Mouse (Mus musculus) liver, embryonic 14.5 days (tissue): ENCODE measurements at regions not wholly inside any gene's neighbourhood (a gene's known extent, or its start where the extent isn't known, plus 50 kb on each side); places are given as distances from the start of the nearest gene placed in this dataset.

ENCODE experiments used
- ATAC-seq: fragments of 200-750 bp; cut with Nextera tagmentation; 2 replicates; pipeline ENCODE4 v1.8.0; 2017; ENCODE audit warnings: moderate number of reproducible peaks, mild to moderate bottlenecking, moderate library complexity; ENCODE audit not compliant: insufficient read depth
- DNase-seq, 3 experiments: peaks; one replicate each; pipeline ENCODE4 v3.0.0-alpha.2; 2012 to 2013; ENCODE audit warnings: low read depth in 3 of 3, low spot score in 3 of 3
- H3K27ac ChIP-seq: fragments of 300-500 bp; sonication (generic); 2 replicates; pipeline ENCODE4 v1.5.1; 2014; ENCODE audit warnings: moderate library complexity, mild to moderate bottlenecking, control low read depth, inconsistent platforms
- H3K27me3 ChIP-seq: fragments of 300-500 bp; sonication (generic); 2 replicates; pipeline ENCODE4 v1.6.1; 2014; ENCODE audit warnings: mild to moderate bottlenecking, low read length, moderate library complexity; ENCODE audit not compliant: control insufficient read depth, insufficient read depth
- H3K36me3 ChIP-seq: fragments of 300-500 bp; sonication (generic); replicated peaks from 2 replicates; pipeline ENCODE4 v1.6.1; 2014; ENCODE audit warnings: low read depth; ENCODE audit not compliant: control insufficient read depth, insufficient read depth
- H3K4me1 ChIP-seq, 2 experiments: fragments of 200-500 bp in 1 of 2; fragments of 300-500 bp in 1 of 2; sonication (generic) in 1 of 2; replicated peaks; 2 replicates each; pipeline ENCODE4 v1.6.1; 2012 to 2014; ENCODE audit warnings: antibody characterized with exemption in 1 of 2, inconsistent platforms in 1 of 2, low read length in 1 of 2; ENCODE audit not compliant: control insufficient read depth in 2 of 2, insufficient read depth in 2 of 2
- H3K4me2 ChIP-seq: fragments of 300-500 bp; sonication (generic); 2 replicates; pipeline ENCODE4 v1.6.1; 2014; ENCODE audit warnings: low read depth, mild to moderate bottlenecking, control low read depth, moderate library complexity
- H3K4me3 ChIP-seq, 2 experiments: fragments of 200-500 bp in 1 of 2; fragments of 300-500 bp in 1 of 2; sonication (generic) in 1 of 2; 2 replicates each; pipeline ENCODE4 v1.5.1; 2012 to 2014; ENCODE audit warnings: low read depth in 2 of 2, low read length in 2 of 2, mild to moderate bottlenecking in 2 of 2, control low read depth in 1 of 2, inconsistent platforms in 1 of 2, moderate library complexity in 1 of 2; ENCODE audit not compliant: insufficient read depth in 1 of 2
- H3K9ac ChIP-seq: fragments of 300-500 bp; sonication (generic); replicated peaks from 2 replicates; pipeline ENCODE4 v1.6.1; 2014; ENCODE audit warnings: mild to moderate bottlenecking, control low read depth, moderate library complexity
- H3K9me3 ChIP-seq: fragments of 300-500 bp; sonication (generic); 2 replicates; pipeline ENCODE4 v1.6.1; 2016; ENCODE audit warnings: low read length, mixed read lengths; ENCODE audit not compliant: control insufficient read depth
- CTCF ChIP-seq: IDR thresholded peaks from 2 replicates; pipeline ENCODE4 v1.5.1; 2016; ENCODE audit warnings: antibody characterized with exemption, low read depth, control low read depth
- EP300 ChIP-seq: IDR thresholded peaks from 2 replicates; pipeline ENCODE4 v1.6.1; 2016; ENCODE audit warnings: antibody characterized with exemption, low read depth
- WGBS: fragments of 180-500 bp; shearing (Covaris S2); extraction: QIAGEN DNeasy Blood & Tissue Kit; methylation state at CpG from one replicate; pipeline ENCODE4 v1.1.7; 2014; ENCODE audit not compliant: insufficient replicate concordance; 5-methylcytosine and 5-hydroxymethylcytosine counted together

GRCm38 (mm10) chr3:140115116-140115515, 909.6 kb downstream of the Stpg2 start:
- Histone ChIP-seq H3K36me3 (no peaks in the 10 kb centered on the region), H3K27ac (no peak overlapping the region), H3K4me2 (no peak overlapping the region), H3K9ac (no peak overlapping the region), H3K4me3 (no peak overlapping the region), H3K9me3 (no peaks in the 10 kb centered on the region), H3K4me1 (no peaks in the 10 kb centered on the region), H3K27me3 (no peaks in the 10 kb centered on the region)
- no peak for TF ChIP-seq EP300
- no peak for TF ChIP-seq CTCF
- DNase-seq (no peak), ATAC-seq (no peak)
- WGBS = 39% methylated on average over 1 of the region's 1 CpGs

GRCm38 (mm10) chr3:140127310-140127709, 921.8 kb downstream of the Stpg2 start:
- Histone ChIP-seq H3K4me1 (no peaks in the 10 kb centered on the region), H3K36me3 (no peaks in the 10 kb centered on the region), H3K27ac (no peak overlapping the region), H3K27me3 (no peaks in the 10 kb centered on the region), H3K9me3 (no peaks in the 10 kb centered on the region), H3K4me2 (no peak overlapping the region), H3K4me3 (no peak overlapping the region), H3K9ac (no peak overlapping the region)
- 48% methylated on average over 3 of the region's 3 CpGs for whole genome bisulfite sequencing
- TF ChIP-seq CTCF (no peak), EP300 (no peak)
- no peak for DNase-seq
- ATAC-seq = no peak

GRCm38 (mm10) chr3:140129065-140129778, 923.7 kb downstream of the Stpg2 start:
- 68% methylated on average over 8 of the region's 8 CpGs for WGBS
- no peaks in the 10 kb centered on the region for H3K27me3 ChIP-seq
- no peak overlapping the region for H3K4me3 ChIP-seq
- DNase-seq (no peak), ATAC-seq (no peak)
- no peak overlapping the region for H3K27ac ChIP-seq
- no peaks in the 10 kb centered on the region for H3K9me3 ChIP-seq
- no peak overlapping the region for H3K9ac ChIP-seq
- no peaks in the 10 kb centered on the region for H3K4me1 ChIP-seq
- TF ChIP-seq CTCF = no peak
- TF ChIP-seq EP300 = no peak
- no peak overlapping the region for H3K4me2 ChIP-seq
- no peaks in the 10 kb centered on the region for H3K36me3 ChIP-seq

- H3K27ac ChIP-seq = no peak overlapping the region
- TF ChIP-seq EP300 (no peak), CTCF (no peak)
- H3K9me3 ChIP-seq = no peaks in the 10 kb centered on the region
- no peak overlapping the region for H3K9ac ChIP-seq
- 69% methylated on average over 2 of the region's 2 CpGs for WGBS
- no peaks in the 10 kb centered on the region for H3K4me1 ChIP-seq
- H3K4me2 ChIP-seq = no peak overlapping the region
- no peak overlapping the region for H3K4me3 ChIP-seq
- no peaks in the 10 kb centered on the region for H3K27me3 ChIP-seq
- ATAC-seq (no peak), DNase-seq (no peak)
- H3K36me3 ChIP-seq = no peaks in the 10 kb centered on the region
These were observed 938.4 kb downstream of the Stpg2 start for GRCm38 (mm10) chr3:140143900-140144299.

- 52% methylated on average over 2 of the region's 2 CpGs for WGBS
- DNase-seq = no peak
- H3K4me2 ChIP-seq = no peak overlapping the region
- no peak overlapping the region for H3K27ac ChIP-seq
- no peak overlapping the region for H3K9ac ChIP-seq
- no peaks in the 10 kb centered on the region for H3K27me3 ChIP-seq
- H3K4me1 ChIP-seq = no peaks in the 10 kb centered on the region
- TF ChIP-seq CTCF (no peak), EP300 (no peak)
- H3K9me3 ChIP-seq = no peaks in the 10 kb centered on the region
- ATAC-seq = no peak
- no peaks in the 10 kb centered on the region for H3K36me3 ChIP-seq
- H3K4me3 ChIP-seq = no peak overlapping the region
These were observed 941.9 kb downstream of the Stpg2 start for GRCm38 (mm10) chr3:140147158-140147933.
